In genomic region chr4:108848505-108848848, GRCm38 (mm10) we compare ENCODE assay signal across 9 mouse cellular contexts. TPM values are rescaled to one million over a fixed set of nuclear protein-coding genes. Genes with fewer than 3 reads are reported as not detected.
A peak's percentile ranks its signal among the peaks of the same experiment; 100 is the strongest.
DNase-seq lines count a peak whose midpoint lies in the region; ATAC-seq lines count a peak whose summit lies in the region.
"Had no signal": no experiment of that assay in that cellular context is flagged by ENCODE, and none has a peak within 500 bp of the region (broad histone marks: within the 10 kb centered on the region; RNA-seq: fewer than 3 reads in every experiment).

A730015C16Rik (minus strand) TSS chr4:108848619.

- WGBS in forebrain, embryonic 11.5 days = 12% methylated on average over 20 of the region's 20 CpGs
- WGBS in limb, embryonic 10.5 days = 9% methylated on average over 20 of the region's 20 CpGs
- 10% methylated on average over 20 of the region's 20 CpGs for WGBS in midbrain, embryonic 15.5 days

- 0 out of 2 replicates have a peak, but pooled peaks have one; percentile 10 for ATAC-seq in forebrain, embryonic 11.5 days (replicated peaks; ENCODE audit: low FRiP score)
- peak; percentile 21 for ATAC-seq in midbrain, embryonic 15.5 days (replicated peaks)

- peak within 1 kb of the TSS; percentile 98 for H3K4me2 ChIP-seq in forebrain, embryonic 11.5 days (ENCODE audit: low read depth, low read length, severe bottlenecking)
- H3K4me2 ChIP-seq in midbrain, embryonic 15.5 days = peak within 1 kb of the TSS; percentile 91

- no peaks in the 10 kb centered on the region for H3K36me3 ChIP-seq in forebrain, embryonic 11.5 days (ENCODE audit: control insufficient read depth, insufficient read depth, low read length)
- peaks cover 33% of the 10 kb centered on the region for H3K36me3 ChIP-seq in limb, embryonic 10.5 days
- H3K36me3 ChIP-seq in midbrain, embryonic 15.5 days (replicated peaks) = 0 out of 2 replicates have a peak, but pooled peaks cover 4% of the 10 kb centered on the region

- no peaks in the 10 kb centered on the region for H3K27me3 ChIP-seq in forebrain, embryonic 11.5 days (ENCODE audit: control insufficient read depth, insufficient read depth, low read length)
- no peaks in the 10 kb centered on the region for H3K27me3 ChIP-seq in limb, embryonic 10.5 days (ENCODE audit: low read depth, poor library complexity, severe bottlenecking)
- H3K27me3 ChIP-seq in midbrain, embryonic 15.5 days (replicated peaks) = no peaks in the 10 kb centered on the region
- H3K27me3 ChIP-seq: Patski had no signal

- H3K4me1 ChIP-seq in forebrain, embryonic 11.5 days (replicated peaks; ENCODE audit: control insufficient read depth, insufficient read depth, low read length) = peaks cover 6% of the 10 kb centered on the region; the same call in 1 of the 2 replicates
- peaks cover 15% of the 10 kb centered on the region for H3K4me1 ChIP-seq in limb, embryonic 10.5 days
- H3K4me1 ChIP-seq in midbrain, embryonic 15.5 days = peaks cover 27% of the 10 kb centered on the region

- H3K27ac ChIP-seq in forebrain, embryonic 11.5 days (ENCODE audit: low read depth, low read length) = peak within 1 kb of the TSS; percentile 79
- H3K27ac ChIP-seq in limb, embryonic 10.5 days = peak within 1 kb of the TSS; percentile 90
- H3K27ac ChIP-seq in midbrain, embryonic 15.5 days = peak within 1 kb of the TSS; percentile 86

- peak; percentile 15 to 20 for DNase-seq in frontal cortex, postnatal 14 days (ENCODE audit: low spot score in 2 of 2)
- DNase-seq in frontal cortex, adult 2 months (ENCODE audit: extremely low spot score in 1 of 2, low spot score in 1 of 2) = no peak
- DNase-seq in spleen, postnatal 10 days (ENCODE audit: low spot score in 2 of 2) = peak; percentile 37 to 42
- no peak for DNase-seq in spleen, postnatal 4 days (ENCODE audit: low spot score in 2 of 2)
- peak; percentile 56 for DNase-seq in forebrain, embryonic 11.5 days (ENCODE audit: low spot score)
- peak; percentile 43 for DNase-seq in limb, embryonic 10.5 days (ENCODE audit: low spot score)
- DNase-seq in T-cell, adult 2 months (ENCODE audit: low spot score) = no peak

- peak within 1 kb of the TSS; percentile 79 for H3K9ac ChIP-seq in forebrain, embryonic 11.5 days (ENCODE audit: low read length)
- H3K9ac ChIP-seq in midbrain, embryonic 15.5 days = peak within 1 kb of the TSS; percentile 74

- peak within 1 kb of the TSS; percentile 88 for H3K4me3 ChIP-seq in forebrain, embryonic 11.5 days (ENCODE audit: low read depth, low read length)
- H3K4me3 ChIP-seq in limb, embryonic 10.5 days = peak within 1 kb of the TSS; percentile 97
- H3K4me3 ChIP-seq in midbrain, embryonic 15.5 days = peak within 1 kb of the TSS; percentile 79

- no peaks in the 10 kb centered on the region for H3K9me3 ChIP-seq in forebrain, embryonic 11.5 days (ENCODE audit: control insufficient read depth, low read length)
- no peaks in the 10 kb centered on the region for H3K9me3 ChIP-seq in limb, embryonic 10.5 days (replicated peaks)
- H3K9me3 ChIP-seq in midbrain, embryonic 15.5 days = no peaks in the 10 kb centered on the region

RNA-seq across cellular contexts. Expression of gene A730015C16Rik, which starts in this region (rescaled TPM):
- polyA plus RNA-seq in frontal cortex, adult 2 months (2012; rRNA removed) = 0.14 and 0.17 TPM in 2 replicates
- 1.7 and 2.4 TPM in 2 replicates for polyA plus RNA-seq in forebrain, embryonic 11.5 days (2014; fragmentation: Nextera tagmentation; extraction: Ambion mirVana)
- 1.5 and 2.0 TPM in 2 replicates for polyA plus RNA-seq in limb, embryonic 10.5 days (2016; fragmentation: Nextera tagmentation; extraction: Ambion mirVana)
- 1.3 and 1.9 TPM in 2 replicates for polyA plus RNA-seq in midbrain, embryonic 15.5 days (2015; fragmentation: Nextera tagmentation; extraction: Ambion mirVana)

Comparison
In these comparisons a context has a peak if more than half of its experiments do, and no peak if none do; other contexts are left out.
1. DNase-seq: peak in frontal cortex, postnatal 14 days (2 of 2), spleen, postnatal 10 days (2 of 2), forebrain, embryonic 11.5 days (single experiment) and limb, embryonic 10.5 days (single experiment); none in frontal cortex, adult 2 months (0 of 2), spleen, postnatal 4 days (0 of 2) and T-cell, adult 2 months (single experiment).
2. Peak in every context shown above with its lines, with median percentiles within 50 percentile points of each other: H3K27ac ChIP-seq and H3K4me3 ChIP-seq.